Mouse (Mus musculus): Measurements from ENCODE around the gene Fap. TPM values are rescaled to one million over a fixed set of nuclear protein-coding genes. Genes with fewer than 3 reads are reported as not detected.

The Fap gene
- polyA plus RNA-seq, 1 experiment from 2014 or later: 1.7 TPM

GRCm38 (mm10) chr2:62513477-62513876 is 60.4 kb downstream of the Fap start:
- Histone ChIP-seq H3K4me2 (no peak overlapping the region), H3K4me1 (replicated peaks) (no peaks in the 10 kb centered on the region), H3K27me3 (no peaks in the 10 kb centered on the region), H3K36me3 (no peaks in the 10 kb centered on the region), H3K9ac (no peak overlapping the region), H3K9me3 (no peaks in the 10 kb centered on the region), H3K27ac (no peak overlapping the region), H3K4me3 (no peak overlapping the region)
- ATAC-seq (ENCODE audit: low FRiP score): no peak
- 93% methylated on average over 15 of the region's 15 CpGs for WGBS

DNA sequence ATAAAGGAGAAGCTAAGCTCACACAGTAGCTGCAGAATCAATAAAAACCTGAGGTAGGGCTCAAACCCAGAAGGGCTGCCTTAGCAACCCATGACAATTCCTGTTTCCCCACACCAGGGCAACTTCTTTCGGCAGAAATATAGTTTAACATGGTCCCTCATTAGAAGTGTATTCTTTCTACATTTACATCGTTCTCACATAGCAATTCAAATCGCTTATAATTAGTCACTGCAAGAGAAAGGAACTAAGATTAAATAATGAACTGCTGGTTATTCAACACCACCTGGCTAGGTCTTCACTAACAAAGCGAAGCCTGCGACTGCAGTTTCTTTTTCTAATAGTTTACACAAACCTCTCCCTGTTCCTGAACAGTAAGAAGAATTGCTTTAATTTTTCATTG is 66.7 kb downstream of the Fap start:
- ATAC-seq (ENCODE audit: low FRiP score): no peak
- no peak overlapping the region for H3K4me2 ChIP-seq
- no peaks in the 10 kb centered on the region for H3K9me3 ChIP-seq
- no peak overlapping the region for H3K9ac ChIP-seq
- no peak overlapping the region for H3K27ac ChIP-seq
- H3K36me3 ChIP-seq: no peaks in the 10 kb centered on the region
- H3K27me3 ChIP-seq: no peaks in the 10 kb centered on the region
- no peak overlapping the region for H3K4me3 ChIP-seq
- no peaks in the 10 kb centered on the region for H3K4me1 ChIP-seq (replicated peaks)
- WGBS: 76% methylated on average over 5 of the region's 5 CpGs

DNA sequence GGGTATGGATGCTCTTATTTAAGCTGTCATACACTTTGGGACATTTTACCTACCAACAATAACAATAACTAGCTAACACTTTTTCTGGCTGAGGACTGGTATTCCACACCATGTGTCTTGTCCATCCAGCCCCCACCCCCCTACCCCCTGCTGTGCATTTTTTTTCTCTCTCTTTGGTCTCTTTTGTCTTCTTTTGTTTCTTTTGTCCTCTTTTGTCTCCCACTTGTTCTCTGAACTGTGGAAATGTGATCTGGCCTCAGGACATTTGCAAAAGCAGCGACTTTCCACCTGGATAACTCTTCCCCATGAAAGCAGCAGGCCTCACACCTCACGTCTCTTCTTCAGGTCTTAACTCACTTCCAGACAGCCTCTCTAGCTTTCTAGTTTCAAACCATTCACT is 67.4 kb downstream of the Fap start:
- Histone ChIP-seq H3K9me3 (no peaks in the 10 kb centered on the region), H3K27me3 (no peaks in the 10 kb centered on the region)
- 21% methylated on average over 2 of the region's 2 CpGs for WGBS

DNA sequence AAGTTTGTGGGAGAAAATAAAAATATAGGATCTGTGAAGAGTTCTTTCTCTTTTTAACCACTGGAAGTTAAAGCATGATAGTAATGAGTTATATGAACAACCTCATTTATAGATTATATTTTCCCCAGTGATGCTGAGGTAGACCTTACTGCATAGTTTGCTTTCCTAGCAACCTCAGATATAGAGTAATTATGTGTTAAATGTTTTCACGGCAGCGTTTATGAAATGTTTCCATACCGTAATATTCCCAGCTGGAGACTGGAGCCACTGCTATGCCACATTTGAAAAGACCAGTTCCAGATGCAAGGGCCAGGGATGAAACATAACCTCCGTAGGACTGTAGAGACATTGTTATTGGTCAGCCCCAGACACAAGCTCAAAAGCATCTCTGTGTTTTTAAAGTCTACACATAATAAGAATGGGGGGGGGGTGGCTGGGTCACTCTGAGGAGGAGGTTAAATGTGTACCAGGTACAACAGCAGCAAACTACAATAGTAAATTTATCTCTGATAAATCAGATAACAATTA is 69.5 kb downstream of the Fap start:
- H3K36me3 ChIP-seq: no peaks in the 10 kb centered on the region
- no peak overlapping the region for H3K27ac ChIP-seq
- no peaks in the 10 kb centered on the region for H3K9me3 ChIP-seq
- no peak overlapping the region for H3K9ac ChIP-seq
- H3K4me1 ChIP-seq (replicated peaks): no peaks in the 10 kb centered on the region
- 66% methylated on average over 4 of the region's 4 CpGs for WGBS
- H3K27me3 ChIP-seq: no peaks in the 10 kb centered on the region
- no peak overlapping the region for H3K4me3 ChIP-seq
- no peak for ATAC-seq (ENCODE audit: low FRiP score)
- H3K4me2 ChIP-seq: no peak overlapping the region

More for the DNA sequence above, 67.4 kb downstream of the Fap start:
- Histone ChIP-seq H3K4me3 (no peak overlapping the region), H3K36me3 (no peaks in the 10 kb centered on the region), H3K4me2 (no peak overlapping the region), H3K4me1 (replicated peaks) (no peaks in the 10 kb centered on the region), H3K9ac (no peak overlapping the region), H3K27ac (no peak overlapping the region)
- no peak for ATAC-seq (ENCODE audit: low FRiP score)

DNA sequence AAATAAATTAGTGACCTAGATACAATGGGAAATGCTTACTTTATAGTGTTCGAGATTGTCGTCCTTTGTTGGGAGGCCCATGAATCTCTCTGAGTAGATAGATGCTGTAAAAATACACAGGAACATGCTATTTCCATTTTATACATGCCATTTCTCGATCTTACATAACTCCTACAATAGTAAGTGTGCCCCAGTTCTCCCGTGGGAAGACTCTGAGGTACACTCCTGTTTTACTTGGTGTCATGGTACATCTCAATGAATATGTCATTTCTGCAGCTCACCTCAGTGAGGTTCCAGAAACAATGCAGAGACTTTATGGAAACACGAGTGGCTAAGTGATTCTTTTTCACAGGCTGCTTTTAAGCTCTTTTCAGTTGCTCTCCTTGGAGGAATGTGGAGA is 70.5 kb downstream of the Fap start:
- ATAC-seq (ENCODE audit: low FRiP score): no peak

GRCm38 (mm10) chr2:62502516-62502915 is 71.4 kb downstream of the Fap start:
- Histone ChIP-seq H3K4me2 (no peak overlapping the region), H3K9me3 (no peaks in the 10 kb centered on the region), H3K4me1 (replicated peaks) (no peaks in the 10 kb centered on the region), H3K4me3 (no peak overlapping the region), H3K27ac (no peak overlapping the region), H3K27me3 (no peaks in the 10 kb centered on the region), H3K36me3 (no peaks in the 10 kb centered on the region), H3K9ac (no peak overlapping the region)
- ATAC-seq (ENCODE audit: low FRiP score): no peak
- WGBS: 82% methylated on average over 4 of the region's 4 CpGs

More for the DNA sequence above, 70.5 kb downstream of the Fap start:
- Histone ChIP-seq H3K9me3 (no peaks in the 10 kb centered on the region), H3K27ac (no peak overlapping the region), H3K4me3 (no peak overlapping the region), H3K9ac (no peak overlapping the region), H3K27me3 (no peaks in the 10 kb centered on the region), H3K4me2 (no peak overlapping the region), H3K4me1 (replicated peaks) (no peaks in the 10 kb centered on the region), H3K36me3 (no peaks in the 10 kb centered on the region)
- WGBS: 80% methylated on average over 5 of the region's 5 CpGs

GRCm38 (mm10) chr2:62498821-62499220 is 75.1 kb downstream of the Fap start:
- Histone ChIP-seq H3K9me3 (no peaks in the 10 kb centered on the region), H3K27me3 (no peaks in the 10 kb centered on the region), H3K36me3 (no peaks in the 10 kb centered on the region), H3K9ac (no peak overlapping the region), H3K27ac (no peak overlapping the region), H3K4me1 (replicated peaks) (no peaks in the 10 kb centered on the region), H3K4me3 (no peak overlapping the region), H3K4me2 (no peak overlapping the region)
- WGBS: 88% methylated on average over 5 of the region's 5 CpGs
- ATAC-seq (ENCODE audit: low FRiP score): no peak

- ATAC-seq (ENCODE audit: low FRiP score): no peak
- H3K36me3 ChIP-seq: no peaks in the 10 kb centered on the region
- H3K9ac ChIP-seq: no peak overlapping the region
- H3K27ac ChIP-seq: no peak overlapping the region
- no peaks in the 10 kb centered on the region for H3K9me3 ChIP-seq
- no peaks in the 10 kb centered on the region for H3K27me3 ChIP-seq
- no peak overlapping the region for H3K4me3 ChIP-seq
- no peak overlapping the region for H3K4me2 ChIP-seq
- H3K4me1 ChIP-seq (replicated peaks): no peaks in the 10 kb centered on the region
- 88% methylated on average over 4 of the region's 4 CpGs for WGBS
Observed at GRCm38 (mm10) chr2:62498086-62498485, 75.8 kb downstream of the Fap start.

DNA sequence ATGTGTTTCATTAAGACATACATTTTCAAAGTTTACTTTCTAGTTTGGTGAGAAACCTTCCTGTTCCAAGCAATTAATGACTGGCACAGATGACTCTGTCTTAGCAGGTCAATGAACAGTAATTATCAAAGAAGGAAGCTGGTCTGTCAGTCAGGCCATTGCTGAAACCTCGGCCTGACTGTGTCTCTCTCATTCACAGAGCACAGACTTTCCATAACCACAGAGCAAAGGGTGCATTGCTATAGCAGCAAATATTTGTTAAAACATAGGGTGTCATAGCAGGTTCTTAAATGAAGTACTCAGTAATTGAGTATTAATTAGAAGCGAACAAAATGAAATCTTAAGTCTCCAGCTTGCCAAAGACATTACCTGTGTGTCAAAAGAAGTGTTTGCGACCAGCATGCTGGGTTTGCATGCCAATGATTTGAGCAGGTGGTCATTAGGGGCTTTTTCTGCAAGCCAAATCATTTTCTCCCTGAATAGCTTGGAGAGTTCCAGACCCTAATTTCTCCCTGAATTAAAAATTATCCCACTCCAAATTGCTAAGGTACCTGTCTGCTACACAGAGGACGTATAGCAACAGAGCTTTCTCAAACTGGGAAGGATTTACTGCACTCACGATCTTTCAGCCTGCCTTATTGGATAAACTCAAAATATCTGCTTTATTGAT is 76.4 kb downstream of the Fap start:
- Histone ChIP-seq H3K4me2 (no peak overlapping the region), H3K27ac (no peak overlapping the region), H3K9me3 (no peaks in the 10 kb centered on the region), H3K4me1 (replicated peaks) (no peaks in the 10 kb centered on the region), H3K4me3 (no peak overlapping the region), H3K36me3 (no peaks in the 10 kb centered on the region), H3K27me3 (no peaks in the 10 kb centered on the region), H3K9ac (no peak overlapping the region)
- ATAC-seq (ENCODE audit: low FRiP score): no peak
- WGBS: 73% methylated on average over 5 of the region's 5 CpGs

DNA sequence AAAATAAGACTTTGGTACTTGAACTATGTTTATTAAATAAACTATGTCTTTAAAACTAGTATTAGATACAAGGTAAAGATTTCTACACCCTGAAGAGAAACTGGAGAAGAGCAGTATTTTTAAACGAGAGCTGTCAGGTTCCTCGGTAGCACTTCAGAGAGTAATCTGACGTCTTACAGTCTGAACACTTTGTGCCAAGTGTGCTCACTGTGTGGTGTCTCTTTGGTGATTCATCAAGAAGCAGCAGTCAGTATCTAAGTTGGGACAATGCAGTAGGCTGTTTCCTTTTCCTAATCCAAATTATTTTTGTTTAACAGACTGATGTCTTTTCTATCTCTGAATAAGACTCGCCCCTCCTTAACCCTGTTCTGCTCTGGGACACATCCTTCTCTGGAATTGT is 78.5 kb downstream of the Fap start:
- no peak overlapping the region for H3K9ac ChIP-seq
- H3K4me2 ChIP-seq: no peak overlapping the region
- ATAC-seq (ENCODE audit: low FRiP score): no peak
- 90% methylated on average over 4 of the region's 4 CpGs for WGBS
- H3K4me1 ChIP-seq (replicated peaks): no peaks in the 10 kb centered on the region
- H3K9me3 ChIP-seq: no peaks in the 10 kb centered on the region
- no peaks in the 10 kb centered on the region for H3K27me3 ChIP-seq
- H3K27ac ChIP-seq: no peak overlapping the region
- H3K36me3 ChIP-seq: no peaks in the 10 kb centered on the region
- no peak overlapping the region for H3K4me3 ChIP-seq

GRCm38 (mm10) chr2:62489832-62490231 is 84.0 kb downstream of the Fap start:
- no peak overlapping the region for H3K4me2 ChIP-seq
- no peak for ATAC-seq (ENCODE audit: low FRiP score)
- H3K4me1 ChIP-seq (replicated peaks): no peaks in the 10 kb centered on the region
- 92% methylated on average over 6 of the region's 6 CpGs for WGBS
- no peaks in the 10 kb centered on the region for H3K27me3 ChIP-seq
- no peak overlapping the region for H3K9ac ChIP-seq
- no peak overlapping the region for H3K27ac ChIP-seq
- no peaks in the 10 kb centered on the region for H3K9me3 ChIP-seq
- H3K4me3 ChIP-seq: no peak overlapping the region
- no peaks in the 10 kb centered on the region for H3K36me3 ChIP-seq

DNA sequence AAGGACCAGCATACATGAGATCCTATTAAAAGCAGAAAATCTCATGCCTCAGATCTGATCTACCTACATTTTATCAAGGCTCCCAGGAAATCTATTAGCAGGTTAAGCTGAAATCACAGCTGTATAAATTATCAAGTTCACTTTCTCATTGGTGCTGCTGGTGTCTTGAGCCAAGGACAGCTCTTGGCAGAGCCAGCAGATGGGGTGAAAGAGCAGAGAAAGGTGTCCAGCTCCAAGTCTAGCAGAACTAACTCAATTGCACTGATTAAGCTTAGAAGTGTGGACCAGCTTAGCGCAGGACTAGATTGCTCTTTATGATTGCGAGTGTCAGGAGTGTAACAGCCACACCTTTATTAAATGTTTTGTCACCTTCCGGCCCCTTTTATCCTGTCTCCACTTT is 89.0 kb downstream of the Fap start:
- H3K9ac ChIP-seq: no peak overlapping the region
- ATAC-seq (ENCODE audit: low FRiP score): no peak
- WGBS: 94% methylated on average over 3 of the region's 3 CpGs

DNA sequence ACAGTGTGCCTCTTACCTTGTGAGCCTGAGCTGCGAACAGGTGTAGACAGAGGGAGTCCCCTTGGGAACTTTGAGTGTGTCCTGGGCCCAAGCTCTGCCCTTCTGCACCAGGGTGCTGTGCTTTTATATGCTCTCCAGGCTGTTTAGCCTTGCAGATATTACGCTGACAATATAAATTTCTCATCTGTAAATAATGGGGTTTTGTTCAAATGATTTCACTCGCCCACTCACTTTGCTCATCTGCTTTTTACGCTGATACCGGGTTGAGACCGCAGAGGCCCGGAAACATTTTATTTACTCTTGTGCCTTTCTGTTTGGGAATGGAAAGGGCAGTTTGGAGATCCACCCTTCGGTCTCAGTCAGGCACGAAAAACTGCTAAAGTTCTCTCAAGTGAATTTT is 90.3 kb downstream of the Fap start, which contains the start of gene Gcg:
Gene Gcg (minus strand): TSS at position 101 of the 400 bp plus-strand sequence.
- Histone ChIP-seq H3K4me1 (replicated peaks) (peaks cover 3% of the 10 kb centered on the region; the same call in 1 of the 2 replicates), H3K9ac (no peak within 1 kb of the TSS), H3K9me3 (no peaks in the 10 kb centered on the region), H3K36me3 (no peaks in the 10 kb centered on the region), H3K4me3 (no peak within 1 kb of the TSS), H3K27me3 (no peaks in the 10 kb centered on the region), H3K27ac (no peak within 1 kb of the TSS), H3K4me2 (no peak within 1 kb of the TSS)
- ATAC-seq (ENCODE audit: low FRiP score): no peak
- 83% methylated on average over 9 of the region's 9 CpGs for WGBS

More for the DNA sequence above, 89.0 kb downstream of the Fap start:
- no peaks in the 10 kb centered on the region for H3K27me3 ChIP-seq
- no peaks in the 10 kb centered on the region for H3K9me3 ChIP-seq
- H3K36me3 ChIP-seq: no peaks in the 10 kb centered on the region
- H3K4me3 ChIP-seq: no peak overlapping the region
- H3K4me1 ChIP-seq (replicated peaks): peaks cover 3% of the 10 kb centered on the region; the same call in 1 of the 2 replicates
- H3K4me2 ChIP-seq: no peak overlapping the region
- H3K27ac ChIP-seq: no peak overlapping the region
